Mouse (Mus musculus): ENCODE data around the gene Csk.

Csk gene

GRCm38 (mm10) chr9:57653283-57653682 lies at the start of gene Csk:
TSS of gene Csk (minus strand) at chr9:57653631.
- no peak for DNase-seq (ENCODE audit: low read depth, low spot score)

- DNase-seq (ENCODE audit: low read depth, low spot score), result no peak
These were observed 45.2 kb upstream of the Csk start for GRCm38 (mm10) chr9:57698466-57699150.

GRCm38 (mm10) chr9:57697380-57697779 lies 43.9 kb upstream of the Csk start:
- DNase-seq (ENCODE audit: low read depth, low spot score), result no peak

GRCm38 (mm10) chr9:57696380-57697285 lies 43.2 kb upstream of the Csk start:
- no peak for DNase-seq (ENCODE audit: low read depth, low spot score)

- no peak for DNase-seq (ENCODE audit: low read depth, low spot score)
These were observed 40.7 kb upstream of the Csk start for GRCm38 (mm10) chr9:57694108-57694507.

- no peak for DNase-seq (ENCODE audit: low read depth, low spot score)
These were observed 35.2 kb upstream of the Csk start for GRCm38 (mm10) chr9:57688606-57689005.

- no peak for DNase-seq (ENCODE audit: low read depth, low spot score)
These were observed 34.7 kb upstream of the Csk start for GRCm38 (mm10) chr9:57688158-57688557.

GRCm38 (mm10) chr9:57687751-57688150 lies 34.3 kb upstream of the Csk start, which contains the start of gene Cyp1a1:
TSS of gene Cyp1a1 (plus strand) at chr9:57687928.
- DNase-seq (ENCODE audit: low read depth, low spot score), result no peak

- DNase-seq (ENCODE audit: low read depth, low spot score), result no peak
These were observed 32.6 kb upstream of the Csk start for GRCm38 (mm10) chr9:57686011-57686410.

- DNase-seq (ENCODE audit: low read depth, low spot score), result no peak
These were observed 30.1 kb upstream of the Csk start, which contains the start of gene Cyp1a2 for GRCm38 (mm10) chr9:57683520-57683919. TSS of gene Cyp1a2 (minus strand) at chr9:57683703.

- no peak for DNase-seq (ENCODE audit: low read depth, low spot score)
These were observed 28.0 kb upstream of the Csk start for GRCm38 (mm10) chr9:57681411-57681810.

- DNase-seq (ENCODE audit: low read depth, low spot score), result no peak
These were observed 18.1 kb upstream of the Csk start for GRCm38 (mm10) chr9:57671500-57671899.

- DNase-seq (ENCODE audit: low read depth, low spot score), result no peak
These were observed 17.6 kb upstream of the Csk start for GRCm38 (mm10) chr9:57671037-57671436.

GRCm38 (mm10) chr9:57669566-57669965 lies 16.1 kb upstream of the Csk start:
- DNase-seq (ENCODE audit: low read depth, low spot score), result no peak

- no peak for DNase-seq (ENCODE audit: low read depth, low spot score)
These were observed 14.8 kb upstream of the Csk start for GRCm38 (mm10) chr9:57668277-57668676.

- DNase-seq (ENCODE audit: low read depth, low spot score), result no peak
These were observed 14.4 kb upstream of the Csk start for GRCm38 (mm10) chr9:57667817-57668216.

GRCm38 (mm10) chr9:57667136-57667535 lies 13.7 kb upstream of the Csk start:
- no peak for DNase-seq (ENCODE audit: low read depth, low spot score)

- DNase-seq (ENCODE audit: low read depth, low spot score), result no peak
These were observed 13.1 kb upstream of the Csk start for GRCm38 (mm10) chr9:57666536-57666935.

GRCm38 (mm10) chr9:57664616-57665015 lies 11.2 kb upstream of the Csk start:
- no peak for DNase-seq (ENCODE audit: low read depth, low spot score)

- DNase-seq (ENCODE audit: low read depth, low spot score), result no peak
These were observed 8.1 kb upstream of the Csk start for GRCm38 (mm10) chr9:57661552-57661951.

GRCm38 (mm10) chr9:57660501-57660900 lies 7.1 kb upstream of the Csk start:
- no peak for DNase-seq (ENCODE audit: low read depth, low spot score)

- DNase-seq (ENCODE audit: low read depth, low spot score), result peak; percentile 65
These were observed 6.3 kb upstream of the Csk start for GRCm38 (mm10) chr9:57659774-57660173.

- DNase-seq (ENCODE audit: low read depth, low spot score), result no peak
These were observed 5.5 kb upstream of the Csk start for GRCm38 (mm10) chr9:57658970-57659369.

All from forelimb bud, embryonic 11.5 days (tissue).